Mouse (Mus musculus): ENCODE data around the gene Tut1.
"Not testable (repeated sequence)": the region's sequence is repeated elsewhere in the genome, so short reads cannot be mapped to it uniquely, and the experiment has no call there.

Gene Tut1

GRCm38 (mm10) chr19:8984255-8984868, 30.7 kb downstream of the Tut1 start:
- DNase-seq, result no peak

- no peak for DNase-seq
These were observed 32.2 kb downstream of the Tut1 start for GRCm38 (mm10) chr19:8985891-8986290.

DNA sequence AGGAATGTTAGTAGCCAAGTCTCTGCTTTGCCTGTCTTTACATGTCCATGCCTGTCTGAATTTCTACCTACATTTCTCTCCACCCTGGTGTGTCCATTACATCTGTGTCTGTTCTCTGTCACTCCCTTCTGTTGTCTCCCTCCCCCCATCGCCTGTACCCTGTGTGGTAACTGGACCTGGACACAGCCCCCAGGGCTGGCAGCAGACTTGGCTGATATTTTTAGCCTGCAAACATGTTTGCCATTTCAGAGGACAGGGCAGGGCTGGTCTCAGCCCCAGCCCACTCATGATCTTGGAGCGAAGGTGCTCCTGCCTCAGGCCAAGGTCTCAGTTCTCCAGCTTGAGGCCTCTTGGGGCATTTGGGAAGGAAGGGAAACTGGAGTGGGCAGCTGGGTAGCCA, 34.2 kb downstream of the Tut1 start:
- no peak for DNase-seq

GRCm38 (mm10) chr19:8988346-8989065, 34.9 kb downstream of the Tut1 start:
- DNase-seq, result no peak

- peak; percentile 80 for DNase-seq
These were observed 35.5 kb downstream of the Tut1 start, which contains the start of gene Ahnak for GRCm38 (mm10) chr19:8989066-8989566. Gene Ahnak, plus strand, starts transcription at chr19:8989284.

DNA sequence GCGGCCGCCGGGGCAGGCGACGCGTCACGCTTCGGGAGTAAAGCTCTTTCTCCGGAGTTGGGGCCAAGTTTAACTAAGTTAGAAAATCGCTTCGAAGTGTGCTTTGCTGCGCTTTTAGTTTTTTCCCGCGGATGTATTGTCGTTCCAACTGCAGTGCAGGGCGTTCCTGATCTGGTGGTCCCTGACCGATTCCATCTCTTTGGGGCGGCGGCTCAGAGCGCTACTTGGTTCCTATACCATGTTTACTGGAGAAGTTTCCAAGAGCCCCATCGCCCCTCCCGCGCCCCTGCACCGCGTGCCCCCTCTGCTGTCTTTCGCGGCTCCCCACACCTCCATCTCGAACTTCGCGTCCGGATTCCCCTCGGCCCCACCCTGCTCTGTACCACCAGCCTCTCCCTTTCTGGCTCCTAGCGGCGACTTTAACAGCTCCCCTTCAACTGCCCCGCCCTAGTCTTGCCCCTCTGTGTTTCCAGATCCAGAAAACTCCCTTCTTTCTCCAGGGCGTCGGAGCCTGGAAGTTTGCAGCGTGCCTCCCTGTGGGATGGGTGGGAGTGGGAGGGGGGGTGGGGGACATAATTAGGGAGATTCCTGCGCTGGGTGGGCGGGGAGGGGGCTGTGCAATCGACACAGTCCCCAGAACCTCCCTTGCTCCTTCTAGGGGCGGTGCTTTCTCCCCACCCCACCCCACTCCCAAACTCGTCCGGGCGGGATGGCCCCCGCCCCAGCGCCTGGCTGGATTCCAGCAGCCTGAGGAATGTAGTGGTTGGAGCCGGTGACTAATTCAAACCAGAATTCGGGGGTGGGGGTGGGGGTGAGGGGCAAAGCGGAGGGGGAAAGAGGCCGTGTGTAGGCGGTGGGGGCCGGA, 36.2 kb downstream of the Tut1 start:
- DNase-seq, result peak; percentile 83

GRCm38 (mm10) chr19:8990432-8991102, 36.9 kb downstream of the Tut1 start:
- DNase-seq, result no peak

- DNase-seq, result peak; percentile 29
These were observed 37.7 kb downstream of the Tut1 start for GRCm38 (mm10) chr19:8991245-8991870.

DNA sequence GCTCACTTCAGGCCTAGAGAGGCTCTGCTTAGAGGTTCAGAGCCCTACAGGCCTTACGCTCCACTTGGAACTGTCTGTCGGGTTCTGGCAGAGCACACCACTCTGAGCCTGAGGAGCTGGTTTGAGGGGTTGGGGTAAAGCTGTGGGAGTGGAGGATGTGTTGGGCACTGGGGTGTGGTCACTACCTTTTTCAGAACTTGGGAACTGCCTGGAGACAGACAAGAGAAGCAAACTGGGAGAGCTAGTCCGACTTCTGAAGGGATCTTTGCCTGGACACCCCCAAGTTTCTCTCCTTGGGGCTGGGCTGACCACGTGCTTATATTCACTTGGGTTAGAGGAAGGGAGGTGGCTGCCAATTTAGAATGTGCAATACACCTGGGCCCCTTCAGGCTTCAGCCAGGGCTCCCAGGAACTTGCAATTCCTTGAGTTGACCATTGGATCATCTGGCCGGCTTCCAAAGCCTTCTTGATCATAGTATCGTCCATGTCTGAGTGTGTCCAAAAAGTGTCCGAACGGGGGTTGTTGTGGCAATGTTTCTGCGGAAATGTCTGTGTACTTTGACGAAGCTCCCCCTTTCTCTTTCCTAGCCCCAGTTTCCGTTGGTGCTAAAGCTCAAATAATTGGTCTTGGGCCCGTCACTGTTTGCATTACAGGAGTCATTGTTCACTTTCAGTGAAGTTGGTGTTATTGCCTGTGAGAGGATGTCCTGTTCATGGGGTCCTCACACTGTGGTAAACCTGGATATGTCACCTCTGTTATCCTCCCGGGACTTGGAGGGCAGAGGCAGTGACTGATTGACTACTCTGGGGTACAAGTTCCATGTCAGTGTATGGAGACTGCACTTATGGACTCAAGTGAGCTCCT, 38.5 kb downstream of the Tut1 start:
- peak; percentile 63 for DNase-seq

- peak; percentile 85 for DNase-seq
These were observed 39.4 kb downstream of the Tut1 start for GRCm38 (mm10) chr19:8992769-8993624.

DNA sequence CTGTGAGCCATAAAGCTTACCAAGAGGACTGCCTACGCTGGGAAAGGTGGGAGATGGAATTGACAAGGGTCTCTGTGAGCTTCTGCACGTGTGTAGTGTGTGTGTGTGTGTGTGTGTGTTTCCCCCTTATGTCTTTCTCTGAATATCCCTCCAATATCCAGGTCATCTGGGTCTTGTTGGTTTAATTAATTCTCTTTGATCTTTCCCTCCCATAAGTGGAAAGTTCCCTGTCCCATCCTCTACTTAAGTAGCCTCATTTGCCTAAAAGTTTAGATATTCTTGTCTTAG, 39.9 kb downstream of the Tut1 start:
- DNase-seq, result no peak

DNA sequence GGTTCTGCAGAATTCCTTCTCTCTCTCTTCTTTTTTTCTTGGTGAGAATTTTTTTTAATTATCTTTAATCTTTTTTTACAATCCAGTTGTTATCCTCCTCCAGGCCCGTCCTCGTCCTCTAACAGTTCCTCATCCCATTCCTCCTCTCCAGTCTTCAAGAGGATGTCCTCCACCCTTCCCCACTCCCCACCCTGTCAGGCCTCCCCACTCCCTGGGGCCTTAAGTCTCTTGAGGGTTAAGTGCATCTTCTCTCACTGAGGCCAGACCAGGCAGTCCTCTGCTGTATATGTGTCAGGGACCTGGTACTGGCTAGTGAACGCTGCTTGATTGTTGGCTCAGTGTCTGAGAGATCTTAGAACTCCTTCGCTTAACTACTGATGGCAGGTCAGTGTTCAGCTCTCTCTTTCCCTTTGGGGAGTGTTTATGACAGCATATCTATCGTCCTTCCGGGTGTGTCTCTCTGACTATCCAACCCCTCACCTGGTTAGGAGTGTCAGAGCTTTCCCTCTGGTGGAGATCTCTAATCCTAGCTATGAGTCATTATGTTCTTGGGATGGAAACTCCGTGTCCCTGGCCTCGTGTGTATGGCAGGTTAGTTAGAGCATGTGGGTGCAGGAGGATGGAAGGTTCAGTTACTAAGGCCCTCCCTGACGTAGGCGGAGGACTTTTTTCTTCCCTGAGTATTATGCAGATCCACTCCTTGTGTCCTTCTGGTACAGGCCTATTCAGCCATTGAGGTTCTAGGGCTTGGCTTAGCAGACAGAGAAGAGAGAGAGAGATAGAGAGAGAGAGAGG, 41.4 kb downstream of the Tut1 start:
- DNase-seq, result no peak

DNA sequence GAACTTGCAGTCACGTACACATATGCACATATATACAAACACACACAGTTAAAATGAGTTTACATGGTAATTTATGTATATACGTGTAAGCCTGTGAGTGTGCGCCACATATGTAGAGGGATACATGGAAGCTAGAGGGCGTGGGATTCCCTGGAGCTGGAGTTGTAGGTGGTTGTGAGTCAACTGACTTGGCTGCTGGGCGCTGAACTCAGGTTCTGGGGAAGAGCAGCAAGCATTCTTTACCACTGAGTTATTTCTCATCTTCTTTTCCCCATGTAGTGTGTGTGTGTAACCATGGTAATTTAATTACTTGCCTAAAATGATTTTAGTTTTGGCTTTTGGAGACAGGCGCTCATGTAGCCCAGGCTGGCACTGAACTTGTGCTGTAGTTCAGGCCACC, 43.0 kb downstream of the Tut1 start:
- no peak for DNase-seq

DNA sequence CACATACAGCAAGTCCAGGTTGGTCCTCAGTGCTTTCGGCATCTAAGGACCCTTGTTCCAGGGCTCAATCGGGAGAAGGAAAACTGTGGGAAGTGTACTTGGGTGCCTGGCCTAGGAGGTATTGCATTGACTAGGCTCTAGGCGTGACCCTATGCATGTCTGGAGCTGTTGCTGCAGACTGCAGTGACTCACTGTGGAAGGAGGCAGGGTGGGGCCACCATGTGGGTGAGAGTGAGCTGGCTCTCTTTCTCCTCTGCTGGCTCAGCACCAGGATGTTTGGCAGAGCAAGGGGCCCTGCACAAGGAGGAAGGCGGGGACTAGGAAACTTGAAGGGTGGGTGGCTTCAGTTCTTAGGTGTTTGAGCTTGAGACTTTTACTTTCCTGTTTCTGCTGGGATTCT, 43.9 kb downstream of the Tut1 start:
- DNase-seq, result peak; percentile 70

GRCm38 (mm10) chr19:8998546-8998945, 44.9 kb downstream of the Tut1 start:
- no peak for DNase-seq

GRCm38 (mm10) chr19:8999223-8999622, 45.6 kb downstream of the Tut1 start:
- no peak for DNase-seq

GRCm38 (mm10) chr19:9006915-9007314, 53.3 kb downstream of the Tut1 start:
- DNase-seq, result not testable (repeated sequence)

Measured in kidney, adult 18-20 months (tissue).